Mouse (Mus musculus) stomach, embryonic 16.5 days (tissue): ENCODE results near the gene Gm45713. TPM values are rescaled to one million over a fixed set of nuclear protein-coding genes. Genes with fewer than 3 reads are reported as not detected.
A peak's percentile ranks its signal among the peaks of the same experiment; 100 is the strongest.

Source experiments
- ATAC-seq: fragments of 200-750 bp; cut with Nextera tagmentation; 2 replicates; pipeline ENCODE4 v1.8.0; 2017; ENCODE audit warnings: moderate number of reproducible peaks, moderate TSS enrichment; ENCODE audit not compliant: insufficient read depth, low FRiP score
- H3K27ac ChIP-seq: fragments of 300-500 bp; sonication (generic); 2 replicates; pipeline ENCODE4 v1.5.1; 2014; ENCODE audit warnings: low read length
- H3K27me3 ChIP-seq: fragments of 300-500 bp; sonication (generic); 2 replicates; pipeline ENCODE4 v1.6.1; 2014; ENCODE audit warnings: low read length, control low read depth, mixed read lengths; ENCODE audit not compliant: control insufficient read depth, insufficient read depth
- H3K36me3 ChIP-seq: fragments of 300-500 bp; sonication (generic); 2 replicates; pipeline ENCODE4 v1.6.1; 2014; ENCODE audit warnings: low read length; ENCODE audit not compliant: control insufficient read depth, insufficient read depth
- H3K4me1 ChIP-seq: fragments of 300-500 bp; sonication (generic); 2 replicates; pipeline ENCODE4 v1.6.1; 2014; ENCODE audit warnings: low read length, control low read depth, mixed read lengths; ENCODE audit not compliant: control insufficient read depth, insufficient read depth
- H3K4me2 ChIP-seq: fragments of 300-500 bp; sonication (generic); 2 replicates; pipeline ENCODE4 v1.6.1; 2014; ENCODE audit warnings: low read depth, low read length, mixed read lengths
- H3K4me3 ChIP-seq: fragments of 300-500 bp; sonication (generic); replicated peaks from 2 replicates; pipeline ENCODE4 v1.5.1; 2014; ENCODE audit warnings: mild to moderate bottlenecking, low read length
- H3K9ac ChIP-seq: fragments of 300-500 bp; sonication (generic); 2 replicates; pipeline ENCODE4 v1.6.1; 2014; ENCODE audit warnings: low read length
- H3K9me3 ChIP-seq: fragments of 300-500 bp; sonication (generic); replicated peaks from 2 replicates; pipeline ENCODE4 v1.6.1; 2016; ENCODE audit warnings: low read length, control low read depth; ENCODE audit not compliant: control insufficient read depth
- WGBS: fragments of 180-500 bp; shearing (Covaris S2); extraction: QIAGEN DNeasy Blood & Tissue Kit; methylation state at CpG from one replicate; pipeline ENCODE4 v1.1.7; 2014; 5-methylcytosine and 5-hydroxymethylcytosine counted together
- microRNA counts: library from miRNA; unstranded; fragments of <30 nt; microRNA quantifications from one replicate; lab custom pipeline; 2016
- microRNA-seq: library from miRNA; unstranded; fragments of <30 nt; microRNA quantifications from one replicate; pipeline ENCODE4, GENCODE M21; 2016
- polyA plus RNA-seq: library from polyadenylated mRNA; unstranded; fragments of >200 nt; fragmentation: Nextera tagmentation; extraction: Ambion mirVana; gene quantifications from 2 replicates; pipeline ENCODE4 v1.2.1, GENCODE M21; 2015

Gene Gm45713
- polyA plus RNA-seq, 1 experiment from 2014 or later = not detected

GRCm38 (mm10) chr7:45078513-45078912 lies 57.5 kb downstream of the Gm45713 start:
- Histone ChIP-seq H3K9ac (no peak overlapping the region), H3K4me1 (0 out of 2 replicates have a peak, but pooled peaks cover 3% of the 10 kb centered on the region), H3K36me3 (peaks cover 7% of the 10 kb centered on the region; the same call in 1 of the 2 replicates), H3K9me3 (no peaks in the 10 kb centered on the region), H3K4me3 (no peak overlapping the region), H3K4me2 (no peak overlapping the region), H3K27me3 (no peaks in the 10 kb centered on the region), H3K27ac (no peak overlapping the region)
- 29% methylated on average over 9 of the region's 9 CpGs for WGBS
- no peak for ATAC-seq

GRCm38 (mm10) chr7:45077829-45078228 lies 58.2 kb downstream of the Gm45713 start:
- Histone ChIP-seq H3K4me3 (no peak overlapping the region), H3K27ac (no peak overlapping the region), H3K36me3 (peaks cover 7% of the 10 kb centered on the region; the same call in 1 of the 2 replicates), H3K4me1 (0 out of 2 replicates have a peak, but pooled peaks cover 3% of the 10 kb centered on the region), H3K4me2 (no peak overlapping the region), H3K9ac (no peak overlapping the region), H3K9me3 (no peaks in the 10 kb centered on the region), H3K27me3 (no peaks in the 10 kb centered on the region)
- 84% methylated on average over 2 of the region's 2 CpGs for WGBS
- ATAC-seq = no peak

- H3K36me3 ChIP-seq = peaks cover 7% of the 10 kb centered on the region; the same call in 1 of the 2 replicates
- H3K4me3 ChIP-seq = no peak overlapping the region
- H3K9ac ChIP-seq = no peak overlapping the region
- no peak overlapping the region for H3K27ac ChIP-seq
- no peak for ATAC-seq
- H3K4me2 ChIP-seq = no peak overlapping the region
- H3K9me3 ChIP-seq = no peaks in the 10 kb centered on the region
- H3K4me1 ChIP-seq = 0 out of 2 replicates have a peak, but pooled peaks cover 3% of the 10 kb centered on the region
- 84% methylated on average over 14 of the region's 14 CpGs for WGBS
- H3K27me3 ChIP-seq = no peaks in the 10 kb centered on the region
Measured at GRCm38 (mm10) chr7:45077322-45077721, 58.7 kb downstream of the Gm45713 start.

- 89% methylated on average over 30 of the region's 30 CpGs for WGBS
- H3K4me3 ChIP-seq = no peak overlapping the region
- 0 out of 2 replicates have a peak, but pooled peaks cover 3% of the 10 kb centered on the region for H3K4me1 ChIP-seq
- H3K27me3 ChIP-seq = no peaks in the 10 kb centered on the region
- H3K36me3 ChIP-seq = peaks cover 7% of the 10 kb centered on the region; the same call in 1 of the 2 replicates
- H3K27ac ChIP-seq = no peak overlapping the region
- H3K4me2 ChIP-seq = no peak overlapping the region
- no peaks in the 10 kb centered on the region for H3K9me3 ChIP-seq
- H3K9ac ChIP-seq = no peak overlapping the region
- ATAC-seq = no peak
Measured at GRCm38 (mm10) chr7:45076501-45076900, 59.5 kb downstream of the Gm45713 start.

MicroRNA genes within 50 kb of the gene (microRNA counts, 519-probe panel; counts per million panel counts)
- microRNA mmu-miR-150 (lab: Ali Mortazavi, UCI) = 2,457 counts per million, percentile 52 among the panel's probes with 10 or more counts

Small RNAs within 50 kb of the gene (microRNA-seq; reads per million reads assigned to microRNA genes)
- gene Mir150 (32.8 reads per million, percentile 43 among the genes with 10 or more reads in this experiment), gene Mir5121 (21.7 reads per million, percentile 39 among the genes with 10 or more reads in this experiment), gene Mir7055 (not detected)

Other genes with a start within 250 kb of the Gm45713 start
- gene Med25, start 243.5 kb downstream of the Gm45713 start, polyA plus RNA-seq = 89.9 and 94.0 TPM in 2 replicates
- gene Fuz, start 240.2 kb downstream of the Gm45713 start, polyA plus RNA-seq = 23.1 and 24.7 TPM in 2 replicates
- gene Ap2a1, start 206.7 kb downstream of the Gm45713 start, polyA plus RNA-seq = 52.6 and 55.6 TPM in 2 replicates
- gene Tsks, start 193.0 kb downstream of the Gm45713 start, polyA plus RNA-seq = 0.06 TPM in 1 of 2 replicates, not detected in the other
- 19.9 and 23.4 TPM in 2 replicates for gene Cpt1c, start 161.4 kb downstream of the Gm45713 start, polyA plus RNA-seq
- gene Prmt1, start 149.7 kb downstream of the Gm45713 start, polyA plus RNA-seq = 302 and 324 TPM in 2 replicates
- 96.2 and 96.4 TPM in 2 replicates for gene Irf3, start 138.6 kb downstream of the Gm45713 start, polyA plus RNA-seq
- gene Bcl2l12, start 137.5 kb downstream of the Gm45713 start, polyA plus RNA-seq = 43.8 and 45.8 TPM in 2 replicates
- gene Scaf1, start 119.9 kb downstream of the Gm45713 start, polyA plus RNA-seq = 22.9 and 24.5 TPM in 2 replicates
- 63.6 and 68.0 TPM in 2 replicates for gene Rras, start 118.3 kb downstream of the Gm45713 start, polyA plus RNA-seq
- 8.3 and 8.7 TPM in 2 replicates for gene Prr12, start 83.3 kb downstream of the Gm45713 start, polyA plus RNA-seq
- gene Nosip, start 73.8 kb downstream of the Gm45713 start, polyA plus RNA-seq = 55.7 TPM in 2 replicates
- 24.7 and 27.4 TPM in 2 replicates for gene Prrg2, start 73.6 kb downstream of the Gm45713 start, polyA plus RNA-seq
- gene Rcn3, start 44.0 kb downstream of the Gm45713 start, polyA plus RNA-seq = 388 and 395 TPM in 2 replicates
- 138 and 149 TPM in 2 replicates for gene Fcgrt, start 32.4 kb downstream of the Gm45713 start, polyA plus RNA-seq
- 1,225 and 1,374 TPM in 2 replicates for gene Rps11, start 11.8 kb downstream of the Gm45713 start, polyA plus RNA-seq
- gene Rpl13a, start 7.5 kb downstream of the Gm45713 start, polyA plus RNA-seq = 1,102 and 1,332 TPM in 2 replicates
- 2.2 and 2.8 TPM in 2 replicates for gene Flt3l, start 201 bp upstream of the Gm45713 start, polyA plus RNA-seq
- 81.0 and 81.9 TPM in 2 replicates for gene Pih1d1, start 18.1 kb upstream of the Gm45713 start, polyA plus RNA-seq
- 39.5 and 49.2 TPM in 2 replicates for gene Aldh16a1, start 18.4 kb upstream of the Gm45713 start, polyA plus RNA-seq
- gene Slc17a7, start 27.7 kb upstream of the Gm45713 start, polyA plus RNA-seq = 0.15 and 0.22 TPM in 2 replicates
- gene Gfy, start 43.3 kb upstream of the Gm45713 start, polyA plus RNA-seq = not detected in 2 replicates
- not detected in 2 replicates for gene Pth2, start 44.8 kb upstream of the Gm45713 start, polyA plus RNA-seq
- 0.55 and 1.5 TPM in 2 replicates for gene Ccdc155, start 68.7 kb upstream of the Gm45713 start, polyA plus RNA-seq
- 2.1 and 4.9 TPM in 2 replicates for gene Dkkl1, start 75.9 kb upstream of the Gm45713 start, polyA plus RNA-seq
- 93.9 and 101 TPM in 2 replicates for gene Tead2, start 79.5 kb upstream of the Gm45713 start, polyA plus RNA-seq
- gene Cd37, start 102.9 kb upstream of the Gm45713 start, polyA plus RNA-seq = 2.7 and 5.0 TPM in 2 replicates
- gene Slc6a16, start 104.9 kb upstream of the Gm45713 start, polyA plus RNA-seq = not detected in 2 replicates
- not detected in 2 replicates for gene Slc6a21, start 141.3 kb upstream of the Gm45713 start, polyA plus RNA-seq
- gene Trpm4, start 197.5 kb upstream of the Gm45713 start, polyA plus RNA-seq = 30.1 and 32.2 TPM in 2 replicates
- 1.0 and 3.1 TPM in 2 replicates for gene Hrc, start 199.1 kb upstream of the Gm45713 start, polyA plus RNA-seq
- 5.5 and 6.3 TPM in 2 replicates for gene Ppfia3, start 230.8 kb upstream of the Gm45713 start, polyA plus RNA-seq
- 4.6 and 5.5 TPM in 2 replicates for gene Lin7b, start 234.4 kb upstream of the Gm45713 start, polyA plus RNA-seq